Mouse (Mus musculus) left cerebral cortex, postnatal 10 days (tissue): ENCODE data around the gene Lyzl6. TPM values are rescaled to one million over a fixed set of nuclear protein-coding genes. Genes with fewer than 3 reads are reported as not detected.
"Not testable (repeated sequence)": the region's sequence is repeated elsewhere in the genome, so short reads cannot be mapped to it uniquely, and the experiment has no call there.

ENCODE experiments used
- DNase-seq, 2 experiments: peaks; one replicate each; pipeline ENCODE4 v3.0.0; 2021 to 2022; ENCODE audit warnings: low spot score in 2 of 2, mixed read lengths in 1 of 2; ENCODE audit errors: extremely low spot score in 1 of 2
- intact Hi-C: fragments of 180-260 bp; cut with DNase I; formaldehyde crosslinking; loops from one replicate; pipeline ENCODE4 v1.15.1; 2025
- total RNA-seq, 2 experiments: library from RNA; stranded (reverse); gene quantifications; 2 replicates each; pipeline ENCODE4 v1.2.3; 2021

Lyzl6 gene
- not detected for total RNA-seq

- intact Hi-C loops, result loop anchor here (5.0 kb wide), 1 partner anchor 119 kb away; no protein-coding TSS in a partner anchor
- DNase-seq, result no peak
Measured at GRCm38 (mm10) chr11:103638790-103639189, at the start of gene Lyzl6. TSS of gene Lyzl6 (minus strand) at chr11:103638890.

- no peak for DNase-seq
- intact Hi-C loops, result no loop called here
Measured at GRCm38 (mm10) chr11:103686706-103687105, 48.0 kb upstream of the Lyzl6 start.

- peak; percentile 31 to 61 for DNase-seq
- intact Hi-C loops, result no loop called here
Measured at GRCm38 (mm10) chr11:103685261-103685736, 46.6 kb upstream of the Lyzl6 start.

- DNase-seq, result peak in 1 of 2 experiments; percentile 11
- intact Hi-C loops, result no loop called here
Measured at GRCm38 (mm10) chr11:103683667-103684334, 45.1 kb upstream of the Lyzl6 start.

- DNase-seq, result peak in 1 of 2 experiments; percentile 62
- intact Hi-C loops, result not testable (repeated sequence)
Measured at GRCm38 (mm10) chr11:103677042-103677441, 38.4 kb upstream of the Lyzl6 start.

GRCm38 (mm10) chr11:103675556-103675955 lies 36.9 kb upstream of the Lyzl6 start:
- DNase-seq, result peak; percentile 62 to 82
- intact Hi-C loops, result loop anchor here (1.0 kb wide), 1 partner anchor 35 kb away; no protein-coding TSS in a partner anchor

- peak in 1 of 2 experiments; percentile 46 for DNase-seq
- intact Hi-C loops, result no loop called here
Measured at GRCm38 (mm10) chr11:103666907-103667426, 28.3 kb upstream of the Lyzl6 start.

GRCm38 (mm10) chr11:103666181-103666906 lies 27.7 kb upstream of the Lyzl6 start:
- peak; percentile 80 to 90 for DNase-seq
- intact Hi-C loops, result no loop called here

- intact Hi-C loops, result no loop called here
- DNase-seq, result no peak
Measured at GRCm38 (mm10) chr11:103665695-103666094, 27.0 kb upstream of the Lyzl6 start.

- DNase-seq, result peak in 1 of 2 experiments; percentile 19
- intact Hi-C loops, result no loop called here
Measured at GRCm38 (mm10) chr11:103663119-103663518, 24.4 kb upstream of the Lyzl6 start.

- DNase-seq, result peak; percentile 70 to 75
- intact Hi-C loops, result no loop called here
Measured at GRCm38 (mm10) chr11:103662546-103662945, 23.9 kb upstream of the Lyzl6 start.

GRCm38 (mm10) chr11:103661863-103662262 lies 23.2 kb upstream of the Lyzl6 start:
- intact Hi-C loops, result no loop called here
- peak; percentile 47 to 66 for DNase-seq

- DNase-seq, result no peak
- intact Hi-C loops, result no loop called here
Measured at GRCm38 (mm10) chr11:103658189-103658588, 19.5 kb upstream of the Lyzl6 start.

- intact Hi-C loops, result no loop called here
- DNase-seq, result no peak
Measured at GRCm38 (mm10) chr11:103656520-103656919, 17.8 kb upstream of the Lyzl6 start.

GRCm38 (mm10) chr11:103653359-103653965 lies 14.8 kb upstream of the Lyzl6 start:
- intact Hi-C loops, result no loop called here

GRCm38 (mm10) chr11:103651426-103651825 lies 12.7 kb upstream of the Lyzl6 start:
- intact Hi-C loops, result no loop called here
- no peak for DNase-seq

More at GRCm38 (mm10) chr11:103653359-103653965, 14.8 kb upstream of the Lyzl6 start:
- peak; percentile 58 to 73 for DNase-seq

- intact Hi-C loops, result no loop called here
- DNase-seq, result peak in 1 of 2 experiments; percentile 44
Measured at GRCm38 (mm10) chr11:103649983-103650493, 11.3 kb upstream of the Lyzl6 start.

GRCm38 (mm10) chr11:103649301-103649982 lies 10.8 kb upstream of the Lyzl6 start, which contains the start of gene Rprml:
TSS of gene Rprml (plus strand) at chr11:103649570.
- intact Hi-C loops, result no loop called here
- DNase-seq, result peak; percentile 85 to 88
